Comparison of ENCODE assay signal across 15 mouse cellular contexts in genomic region chr15:88800921-88801354, GRCm38 (mm10). TPM values are rescaled to one million over a fixed set of nuclear protein-coding genes. Genes with fewer than 3 reads are reported as not detected.
DNase-seq lines count a peak whose midpoint lies in the region; ATAC-seq and TF ChIP-seq lines count a peak whose summit lies in the region.
"Had no signal": no experiment of that assay in that cellular context is flagged by ENCODE, and none has a peak within 500 bp of the region (broad histone marks: within the 10 kb centered on the region; RNA-seq: fewer than 3 reads in every experiment).

No protein-coding gene starts in this region.

- TF ChIP-seq CTCF in liver, adult 2 months (IDR thresholded peaks at IDR 0.05; ENCODE audit: low read depth, low read length): no peak

- H3K27ac ChIP-seq in kidney, embryonic 16.5 days (ENCODE audit: low read length): peak overlapping the region; percentile 29; the same call in 1 of the 2 replicates
- no peak overlapping the region for H3K27ac ChIP-seq in liver, adult 2 months (replicated peaks; ENCODE audit: insufficient read depth, low read depth, low read length)
- no peak overlapping the region for H3K27ac ChIP-seq in stomach, embryonic 16.5 days (ENCODE audit: low read length)
- H3K27ac ChIP-seq in hindbrain, embryonic 12.5 days: no peak overlapping the region
- H3K27ac ChIP-seq: embryonic facial prominence, embryonic 15.5 days; forebrain, embryonic 10.5 days; gastrocnemius, adult 2 months; macrophage had no signal

- H3K4me2 ChIP-seq in kidney, embryonic 16.5 days (replicated peaks; ENCODE audit: low read depth, low read length): no peak overlapping the region
- H3K4me2 ChIP-seq in stomach, embryonic 16.5 days (ENCODE audit: low read depth, low read length): no peak overlapping the region
- no peak overlapping the region for H3K4me2 ChIP-seq in hindbrain, embryonic 12.5 days (replicated peaks)
- H3K4me2 ChIP-seq: embryonic facial prominence, embryonic 15.5 days; midbrain, embryonic 11.5 days had no signal

- H3K27me3 ChIP-seq in kidney, embryonic 16.5 days (ENCODE audit: insufficient read depth, low read length): no peaks in the 10 kb centered on the region
- no peaks in the 10 kb centered on the region for H3K27me3 ChIP-seq in liver, adult 2 months (ENCODE audit: control insufficient read depth, insufficient read depth, low read length)
- H3K27me3 ChIP-seq in stomach, embryonic 16.5 days (ENCODE audit: control insufficient read depth, insufficient read depth, low read length): no peaks in the 10 kb centered on the region
- no peaks in the 10 kb centered on the region for H3K27me3 ChIP-seq in hindbrain, embryonic 12.5 days
- H3K27me3 ChIP-seq: embryonic facial prominence, embryonic 15.5 days had no signal

- no peak overlapping the region for H3K4me3 ChIP-seq in kidney, embryonic 16.5 days (ENCODE audit: low read length)
- no peak overlapping the region for H3K4me3 ChIP-seq in liver, adult 2 months (ENCODE audit: insufficient read depth, low read depth, low read length)
- H3K4me3 ChIP-seq in stomach, embryonic 16.5 days (replicated peaks; ENCODE audit: low read length): no peak overlapping the region
- no peak overlapping the region for H3K4me3 ChIP-seq in hindbrain, embryonic 12.5 days
- H3K4me3 ChIP-seq: embryonic facial prominence, embryonic 15.5 days; forebrain, embryonic 10.5 days; gastrocnemius, adult 2 months had no signal

- DNase-seq in kidney, adult 18-20 months: peak; percentile 54
- peak; percentile 42 for DNase-seq in liver, adult 2 months (ENCODE audit: extremely low read depth, low read depth, low spot score)
- no peak for DNase-seq in embryo, embryonic 11 days
- DNase-seq in urinary bladder, postnatal 14 days (ENCODE audit: low spot score): no peak
- DNase-seq: cerebellum, postnatal 10 days; gastrocnemius, adult 2 months; heart, adult 18-20 months; lung, adult 18-20 months had no signal

- no peaks in the 10 kb centered on the region for H3K79me2 ChIP-seq in liver, adult 2 months (ENCODE audit: control insufficient read depth, insufficient read depth, low read length)

- no peak overlapping the region for H3K9ac ChIP-seq in kidney, embryonic 16.5 days (replicated peaks; ENCODE audit: low read length)
- no peak overlapping the region for H3K9ac ChIP-seq in liver, adult 2 months (ENCODE audit: low read depth, low read length)
- no peak overlapping the region for H3K9ac ChIP-seq in stomach, embryonic 16.5 days (ENCODE audit: low read length)
- H3K9ac ChIP-seq in hindbrain, embryonic 12.5 days: no peak overlapping the region
- H3K9ac ChIP-seq: embryonic facial prominence, embryonic 15.5 days had no signal

- WGBS in kidney, embryonic 16.5 days: 64% methylated on average over 6 of the region's 6 CpGs
- WGBS in liver, adult 2 months: 32% methylated on average over 6 of the region's 6 CpGs
- WGBS in stomach, embryonic 16.5 days: 66% methylated on average over 6 of the region's 6 CpGs
- 89% methylated on average over 6 of the region's 6 CpGs for WGBS in hindbrain, embryonic 12.5 days

- TF ChIP-seq POLR2A in liver, adult 2 months (IDR thresholded peaks at IDR 0.05; ENCODE audit: extremely low read depth, insufficient read depth, low read length): no peak

- H3K4me1 ChIP-seq in kidney, embryonic 16.5 days (ENCODE audit: insufficient read depth, low read length): no peaks in the 10 kb centered on the region
- H3K4me1 ChIP-seq in liver, adult 2 months (ENCODE audit: control insufficient read depth, insufficient read depth, low read length): peaks cover 6% of the 10 kb centered on the region
- H3K4me1 ChIP-seq in stomach, embryonic 16.5 days (ENCODE audit: control insufficient read depth, insufficient read depth, low read length): no peaks in the 10 kb centered on the region
- H3K4me1 ChIP-seq in hindbrain, embryonic 12.5 days: no peaks in the 10 kb centered on the region
- H3K4me1 ChIP-seq: embryonic facial prominence, embryonic 15.5 days; forebrain, embryonic 10.5 days had no signal

- no peaks in the 10 kb centered on the region for H3K9me3 ChIP-seq in kidney, embryonic 16.5 days (ENCODE audit: low read length)
- no peaks in the 10 kb centered on the region for H3K9me3 ChIP-seq in stomach, embryonic 16.5 days (replicated peaks; ENCODE audit: control insufficient read depth, low read length)
- H3K9me3 ChIP-seq in hindbrain, embryonic 12.5 days (replicated peaks): no peaks in the 10 kb centered on the region
- H3K9me3 ChIP-seq: embryonic facial prominence, embryonic 15.5 days; forebrain, embryonic 10.5 days had no signal

- ATAC-seq in kidney, embryonic 16.5 days (ENCODE audit: low FRiP score, low TSS enrichment): peak; percentile 58; the same call in 1 of the 2 replicates
- peak; percentile 47; the same call in 1 of the 2 replicates for ATAC-seq in stomach, embryonic 16.5 days (ENCODE audit: insufficient read depth, low FRiP score)
- ATAC-seq in hindbrain, embryonic 12.5 days (ENCODE audit: low FRiP score): no peak

- peaks cover 16% of the 10 kb centered on the region for H3K36me3 ChIP-seq in kidney, embryonic 16.5 days (ENCODE audit: insufficient read depth, low read length)
- H3K36me3 ChIP-seq in liver, adult 2 months (ENCODE audit: control insufficient read depth, insufficient read depth, low read length): peaks cover 12% of the 10 kb centered on the region
- peaks cover 6% of the 10 kb centered on the region; the same call in 1 of the 2 replicates for H3K36me3 ChIP-seq in stomach, embryonic 16.5 days (ENCODE audit: control insufficient read depth, insufficient read depth, low read length)
- peaks cover 27% of the 10 kb centered on the region for H3K36me3 ChIP-seq in hindbrain, embryonic 12.5 days

RNA-seq across cellular contexts. Expression of gene Alg12, which starts 18.2 kb away (rescaled TPM):
- 15.7 and 16.9 TPM in 2 replicates for polyA plus RNA-seq in kidney, embryonic 16.5 days (2015; fragmentation: Nextera tagmentation; extraction: Ambion mirVana)
- 4.9 and 5.8 TPM in 2 replicates for total RNA-seq in liver, adult 2 months (2014; rRNA removed)
- polyA plus RNA-seq in liver, adult 2 months (2012; rRNA removed): 9.4 and 14.4 TPM in 2 replicates
- polyA plus RNA-seq in stomach, embryonic 16.5 days (2015; fragmentation: Nextera tagmentation; extraction: Ambion mirVana): 13.1 and 14.0 TPM in 2 replicates
- 9.1 and 9.9 TPM in 2 replicates for polyA plus RNA-seq in hindbrain, embryonic 12.5 days (2016; fragmentation: Nextera tagmentation; extraction: Ambion mirVana)

RNA-seq across cellular contexts. Expression of gene Creld2, which starts 18.5 kb away (rescaled TPM):
- 118 and 133 TPM in 2 replicates for polyA plus RNA-seq in kidney, embryonic 16.5 days (2015; fragmentation: Nextera tagmentation; extraction: Ambion mirVana)
- total RNA-seq in liver, adult 2 months (2014; rRNA removed): 51.4 and 70.2 TPM in 2 replicates
- 32.6 and 32.9 TPM in 2 replicates for polyA plus RNA-seq in liver, adult 2 months (2012; rRNA removed)
- polyA plus RNA-seq in stomach, embryonic 16.5 days (2015; fragmentation: Nextera tagmentation; extraction: Ambion mirVana): 105 and 128 TPM in 2 replicates
- 65.2 and 74.8 TPM in 2 replicates for polyA plus RNA-seq in hindbrain, embryonic 12.5 days (2016; fragmentation: Nextera tagmentation; extraction: Ambion mirVana)

RNA-seq across cellular contexts. Expression of gene Zbed4, which starts 49.5 kb away (rescaled TPM):
- polyA plus RNA-seq in kidney, embryonic 16.5 days (2015; fragmentation: Nextera tagmentation; extraction: Ambion mirVana): 22.0 and 23.1 TPM in 2 replicates
- 2.8 and 4.2 TPM in 2 replicates for total RNA-seq in liver, adult 2 months (2014; rRNA removed)
- polyA plus RNA-seq in liver, adult 2 months (2012; rRNA removed): 1.8 and 1.9 TPM in 2 replicates
- 14.1 and 15.3 TPM in 2 replicates for polyA plus RNA-seq in stomach, embryonic 16.5 days (2015; fragmentation: Nextera tagmentation; extraction: Ambion mirVana)
- polyA plus RNA-seq in hindbrain, embryonic 12.5 days (2016; fragmentation: Nextera tagmentation; extraction: Ambion mirVana): 37.1 and 37.3 TPM in 2 replicates

Comparison
In these comparisons a context has a peak if more than half of its experiments do, and no peak if none do; other contexts are left out.
1. DNase-seq: peak in kidney, adult 18-20 months (single experiment) and liver, adult 2 months (single experiment); none in embryo, embryonic 11 days (single experiment) and urinary bladder, postnatal 14 days (single experiment).